Mouse (Mus musculus): ENCODE results near the gene Uimc1.
A peak's percentile ranks its signal among the peaks of the same experiment; 100 is the strongest.
"Not testable (repeated sequence)": the region's sequence is repeated elsewhere in the genome, so short reads cannot be mapped to it uniquely, and the experiment has no call there.

Uimc1 gene

DNA sequence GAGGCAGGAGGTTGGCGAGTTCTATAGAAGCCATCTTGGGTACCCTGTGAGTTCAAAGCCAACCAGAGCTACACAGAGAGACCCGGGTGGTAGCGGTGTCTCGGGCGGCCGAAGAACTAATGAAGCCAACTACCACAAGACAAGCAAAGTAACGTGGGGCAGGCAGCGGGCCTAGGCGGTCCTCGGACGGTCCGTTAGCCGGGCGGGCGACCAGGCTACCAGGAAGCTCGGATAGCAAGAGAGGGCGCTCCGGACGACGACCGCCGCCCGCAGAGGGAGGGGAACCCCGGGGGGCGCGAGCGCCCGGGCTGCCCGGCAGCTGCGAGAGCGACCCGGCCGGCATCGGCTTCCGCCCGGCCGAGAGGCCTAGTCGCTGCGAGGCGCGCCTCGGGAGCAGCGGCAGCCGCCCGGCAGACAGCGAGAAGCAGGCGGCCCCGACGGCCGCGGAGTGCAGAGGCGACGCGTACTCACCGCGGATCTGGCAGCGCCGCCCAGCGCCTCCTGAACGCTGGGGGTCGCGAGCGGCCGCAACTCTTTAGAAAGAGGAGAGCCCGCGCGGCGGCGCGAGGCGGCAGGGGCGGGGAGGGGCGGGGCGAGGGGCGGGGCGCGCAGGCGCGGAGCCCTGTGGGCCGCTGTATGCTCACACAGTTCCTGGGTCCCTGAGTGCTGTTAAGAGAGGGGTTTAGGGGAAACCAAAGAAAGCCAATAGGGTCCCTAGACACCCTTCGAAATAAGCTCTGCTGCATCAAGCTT lies at the start of gene Uimc1:
Gene Uimc1, minus strand, starts transcription at position 575 of the 753 bp plus-strand sequence.
- DNase-seq = peak; percentile 72 to 79

GRCm38 (mm10) chr13:55140271-55140670 lies 40.2 kb upstream of the Uimc1 start:
- no peak for DNase-seq

DNA sequence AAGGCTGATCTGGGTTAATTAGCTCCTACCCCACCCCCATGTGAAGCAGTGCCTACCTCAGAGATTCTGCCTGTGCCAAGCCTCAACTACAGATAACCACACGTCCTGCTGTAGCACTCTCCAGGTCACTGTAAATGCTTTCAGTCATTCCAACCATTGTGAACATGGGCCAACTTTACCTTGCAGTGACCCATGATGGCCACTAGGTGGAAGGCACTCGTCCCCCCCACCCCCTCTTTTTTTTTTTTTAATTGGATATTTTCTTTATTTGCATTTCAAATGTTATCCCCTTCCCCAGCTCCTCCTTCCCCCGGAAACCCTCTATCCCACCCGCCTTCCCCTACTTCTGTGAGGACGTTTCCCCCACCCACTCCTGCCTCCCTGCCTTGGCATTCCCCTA lies 35.3 kb upstream of the Uimc1 start:
- DNase-seq = peak; percentile 13 to 17

DNA sequence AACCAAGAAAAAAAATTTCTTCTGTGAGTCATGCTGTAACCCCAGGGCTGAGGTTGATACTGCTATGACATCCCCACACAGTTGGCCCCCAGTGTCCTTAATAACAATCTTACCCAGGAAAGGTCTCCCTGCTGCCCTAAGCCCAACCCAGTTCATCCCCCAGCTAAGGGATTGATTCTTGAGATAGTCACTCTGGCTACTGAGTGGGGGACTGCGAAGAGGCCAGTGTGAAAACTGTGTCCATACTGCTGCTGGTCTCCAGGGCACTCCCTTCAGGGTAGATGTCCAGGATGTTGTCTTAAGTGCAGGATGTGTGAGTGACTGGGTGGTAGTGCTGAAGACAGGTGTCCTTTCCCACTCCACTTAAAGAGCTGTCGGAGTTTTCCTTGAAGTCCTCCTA lies 33.3 kb upstream of the Uimc1 start, which contains the start of gene Gm17617:
Gene Gm17617, minus strand, starts transcription at position 101 of the 400 bp plus-strand sequence.
- no peak for DNase-seq

DNA sequence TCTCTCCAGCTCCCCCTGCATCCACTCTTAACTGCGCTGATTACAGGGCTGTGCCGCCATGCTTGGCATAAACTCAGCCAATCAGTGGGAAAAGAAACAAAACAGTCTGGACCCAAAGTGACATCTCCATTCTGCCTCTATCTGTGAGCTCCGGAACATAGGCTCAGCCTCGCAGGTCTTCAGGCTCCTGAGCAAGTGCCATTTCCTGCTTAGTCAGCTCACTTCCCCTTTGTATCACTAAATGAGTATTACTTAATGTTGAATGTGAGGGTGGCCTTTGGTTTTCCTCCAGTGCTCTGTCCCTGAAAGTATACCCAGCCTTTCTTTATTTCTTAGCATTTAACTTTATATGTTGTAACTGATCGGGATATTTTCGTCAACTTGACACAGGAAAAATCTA lies 24.8 kb upstream of the Uimc1 start:
- no peak for DNase-seq

GRCm38 (mm10) chr13:55114375-55114774 lies 14.3 kb upstream of the Uimc1 start:
- no peak for DNase-seq

- no peak for DNase-seq
Observed at GRCm38 (mm10) chr13:55107694-55108093, 7.6 kb upstream of the Uimc1 start.

DNA sequence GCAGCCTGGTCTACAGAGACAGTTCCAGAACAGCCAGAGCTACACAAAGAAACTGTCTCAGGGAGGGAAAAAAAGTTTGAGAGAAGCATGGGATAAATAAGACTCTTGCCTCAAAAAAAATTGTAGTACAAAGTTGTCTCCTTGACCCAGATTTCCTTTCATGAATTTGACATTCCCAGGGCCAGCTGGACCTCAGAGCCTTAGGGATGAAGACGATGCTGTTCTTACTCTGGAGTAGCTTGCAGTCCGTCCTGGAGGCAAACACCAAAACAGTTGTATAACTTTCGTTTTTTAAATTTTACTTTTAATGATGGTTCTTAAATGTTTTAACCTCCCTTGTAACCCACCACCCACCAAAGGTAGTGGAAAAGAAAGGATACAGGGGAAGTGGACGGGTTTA lies 7.0 kb upstream of the Uimc1 start:
- DNase-seq = no peak

DNA sequence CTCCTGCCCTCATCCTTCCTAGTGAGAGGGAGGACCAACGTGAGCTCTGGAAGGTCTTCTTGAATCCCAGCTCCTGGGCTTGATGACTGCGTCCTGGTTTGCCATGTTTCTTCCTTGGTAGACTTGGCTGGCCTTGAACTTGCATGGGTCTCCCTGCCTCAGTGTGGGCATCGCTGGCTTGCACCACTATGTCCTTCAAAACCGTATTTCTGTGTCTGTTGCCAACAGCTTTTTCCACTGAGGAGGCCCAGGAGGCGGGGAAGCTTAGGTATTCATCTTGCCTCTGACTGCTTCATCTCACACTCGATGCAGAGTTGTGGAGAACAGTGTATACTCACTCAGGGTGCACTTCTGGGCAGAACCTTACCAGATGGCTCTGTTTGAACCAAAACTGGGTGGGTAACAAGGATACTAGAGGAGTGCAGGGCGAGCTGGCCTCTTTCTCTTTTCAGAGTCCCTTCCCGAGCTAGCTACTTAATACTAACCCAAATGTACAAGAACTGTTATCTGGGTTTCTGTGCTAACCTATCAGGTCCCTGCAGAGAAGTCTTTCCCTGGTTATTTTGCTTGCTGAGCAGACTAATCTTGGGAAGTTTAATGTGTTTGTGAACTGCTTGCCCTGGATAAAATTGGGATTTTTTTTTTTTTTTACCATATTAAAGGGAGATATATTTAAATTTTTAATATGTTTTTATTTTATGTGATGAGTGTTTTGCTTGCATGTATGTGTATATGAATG lies 6.0 kb upstream of the Uimc1 start:
- peak; percentile 21 to 32 for DNase-seq

DNA sequence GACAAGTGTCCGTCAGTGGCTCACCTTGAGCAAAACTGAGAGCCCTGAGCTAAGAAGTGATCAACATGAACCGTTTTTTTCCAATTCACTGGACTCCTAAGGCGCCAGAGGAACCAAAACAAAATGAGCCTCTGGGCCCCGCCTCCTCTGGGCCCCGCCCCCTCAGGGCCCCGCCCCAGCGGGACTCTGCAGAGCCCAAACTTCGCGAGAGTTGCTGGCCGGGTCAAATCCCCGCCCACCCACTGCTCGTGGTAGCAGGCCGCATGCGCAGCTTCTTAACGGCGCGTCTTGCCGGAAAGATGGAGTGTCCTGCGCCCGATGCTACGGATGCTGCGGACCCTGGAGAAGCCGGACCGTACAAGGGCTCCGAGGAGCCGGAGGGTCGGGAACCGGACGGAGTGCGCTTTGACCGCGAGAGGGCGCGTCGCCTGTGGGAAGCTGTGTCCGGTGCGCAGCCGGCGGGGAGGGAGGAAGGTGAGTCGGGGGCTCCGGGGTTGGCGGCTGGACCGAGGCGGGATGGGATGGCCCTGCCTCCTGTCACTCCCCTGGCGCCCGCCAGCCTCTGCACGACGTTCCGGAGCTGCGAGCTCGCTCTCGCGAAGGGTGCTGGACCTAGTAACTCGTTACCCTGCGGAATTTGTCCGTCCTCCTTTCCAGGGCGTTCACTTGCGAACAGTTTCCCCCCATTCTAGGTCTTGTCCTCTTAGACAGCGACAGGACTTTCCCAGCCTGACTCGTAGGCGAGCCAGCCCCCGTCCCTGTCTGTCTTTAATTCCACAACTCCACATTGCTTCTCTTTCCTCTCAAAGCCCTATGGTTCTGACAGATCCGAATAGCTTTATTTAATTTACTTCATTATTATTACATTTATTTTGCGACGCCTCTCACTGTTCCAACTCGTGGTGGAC lies 5.2 kb upstream of the Uimc1 start, which contains the start of gene Zfp346:
Gene Zfp346, plus strand, starts transcription at position 267 of the 908 bp plus-strand sequence.
- DNase-seq = peak; percentile 96 to 97

DNA sequence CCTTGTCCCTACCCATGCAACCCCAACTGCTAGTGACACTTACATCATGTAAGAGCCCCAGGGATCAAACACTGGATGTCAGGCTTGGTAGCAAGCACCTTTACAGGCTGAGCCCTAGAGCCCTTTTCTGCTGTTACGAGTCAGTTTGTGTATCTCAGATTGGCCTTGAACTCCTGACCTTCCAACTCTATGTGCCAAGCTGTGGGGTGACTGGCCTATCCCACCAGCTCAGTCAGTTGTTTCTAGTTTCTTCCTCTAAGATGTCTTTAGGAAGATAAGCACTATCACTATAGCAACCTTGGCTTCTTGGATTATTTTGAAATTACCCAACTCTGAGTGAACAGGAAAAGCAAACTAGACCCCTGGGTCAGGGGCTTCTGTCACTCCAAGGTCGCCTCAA lies 3.3 kb upstream of the Uimc1 start:
- no peak for DNase-seq

DNA sequence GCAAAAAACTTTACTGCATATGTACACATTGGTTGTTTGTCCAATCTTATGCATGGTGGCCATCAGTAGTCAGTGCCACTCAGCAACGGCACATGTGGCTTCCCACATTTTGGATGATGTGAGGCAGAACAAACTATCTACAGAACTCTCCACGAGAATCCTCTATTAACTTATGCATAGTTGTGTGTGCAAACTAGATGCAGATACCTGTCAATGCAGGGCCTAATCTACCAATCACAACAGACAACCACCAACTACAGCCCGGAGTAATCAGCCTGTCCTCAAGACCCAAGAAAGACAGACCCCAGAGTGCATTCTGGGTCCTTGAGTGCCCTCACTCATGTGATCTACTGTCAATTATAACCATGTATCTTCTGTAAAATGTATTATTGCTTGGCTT lies 2.3 kb upstream of the Uimc1 start:
- no peak for DNase-seq

GRCm38 (mm10) chr13:55101627-55102026 lies 1.5 kb upstream of the Uimc1 start:
- no peak for DNase-seq

- DNase-seq = peak in 1 of 2 experiments; percentile 19
Observed at GRCm38 (mm10) chr13:55099066-55099725, 904 bp downstream of the Uimc1 start.

DNA sequence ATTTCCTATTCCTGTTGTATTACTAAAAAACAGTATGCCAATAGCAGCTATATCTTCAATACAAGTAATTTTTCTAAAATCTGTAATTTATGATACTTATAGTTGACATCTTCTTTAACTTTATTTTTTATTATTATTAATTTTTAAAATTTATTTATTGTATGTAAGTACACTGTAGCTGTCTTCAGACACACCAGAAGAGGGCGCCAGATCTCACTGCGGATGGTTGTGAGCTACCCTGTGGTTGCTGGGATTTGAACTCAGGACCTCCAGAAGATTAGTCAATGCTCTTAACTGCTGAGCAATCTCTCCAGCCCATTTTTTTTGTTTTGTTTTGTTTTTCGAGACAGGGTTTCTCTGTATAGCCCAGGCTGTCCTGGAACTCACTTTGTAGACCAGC lies 2.3 kb downstream of the Uimc1 start:
- DNase-seq = not testable (repeated sequence)

DNA sequence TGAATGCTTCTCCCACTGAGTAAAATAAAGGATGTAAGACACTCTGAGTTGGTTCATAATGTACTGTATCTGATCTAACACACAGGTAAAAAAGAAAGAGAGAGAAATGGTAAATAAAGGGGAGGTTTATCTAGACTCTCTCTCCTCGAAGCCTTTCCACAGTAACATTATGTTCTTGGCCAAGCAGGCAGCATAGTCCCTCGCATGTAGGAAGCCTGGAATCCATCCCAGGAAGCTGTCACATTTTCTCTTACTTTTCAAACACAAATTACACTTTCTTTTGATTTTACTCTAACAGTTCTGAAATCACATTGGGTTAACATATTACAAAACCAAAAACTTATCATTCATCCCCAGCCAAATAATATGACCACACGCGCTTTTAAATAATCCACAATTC lies 7.5 kb downstream of the Uimc1 start:
- no peak for DNase-seq

GRCm38 (mm10) chr13:55075597-55075996 lies 24.5 kb downstream of the Uimc1 start:
- DNase-seq = no peak

- peak; percentile 19 to 27 for DNase-seq
Observed at GRCm38 (mm10) chr13:55071322-55071721, 28.8 kb downstream of the Uimc1 start.

DNA sequence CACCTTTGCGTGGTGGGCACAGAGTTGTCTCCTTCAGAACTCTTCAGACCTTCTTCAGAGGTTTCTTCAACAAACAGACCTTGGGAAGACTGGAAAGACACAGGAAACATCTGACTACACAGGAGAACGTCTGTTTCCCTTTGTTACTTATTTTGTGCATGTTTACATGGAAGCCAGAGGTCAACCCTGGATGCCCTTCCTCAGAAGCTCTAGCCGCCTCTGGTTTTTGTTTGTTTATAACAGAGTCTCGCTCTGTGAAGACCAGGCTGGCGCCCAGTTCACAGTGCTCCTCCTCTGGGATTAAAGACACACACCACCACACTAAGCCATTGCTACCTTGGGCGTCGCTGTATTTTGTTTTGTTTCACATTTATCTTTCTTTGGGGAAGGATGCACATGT lies 30.4 kb downstream of the Uimc1 start:
- no peak for DNase-seq

DNA sequence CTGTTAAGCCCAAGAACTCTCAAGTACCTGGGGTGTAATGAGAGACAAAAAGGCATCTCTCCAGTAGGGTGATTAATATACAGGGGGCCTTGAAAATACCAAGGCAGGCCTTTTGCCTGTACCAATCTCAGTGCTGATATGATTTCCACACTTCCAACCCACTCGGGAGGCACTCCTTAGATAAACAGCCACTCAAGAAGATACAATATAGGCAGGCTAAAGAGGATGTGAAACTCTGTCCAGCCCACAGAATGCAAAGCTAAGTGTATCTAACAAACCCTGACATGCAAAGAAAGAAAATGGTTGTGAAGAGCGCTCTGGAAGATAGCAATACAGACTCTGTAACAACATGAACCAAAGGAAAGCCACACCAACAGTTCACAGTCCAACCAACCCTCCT lies 36.8 kb downstream of the Uimc1 start:
- no peak for DNase-seq

GRCm38 (mm10) chr13:55058042-55058441 lies 42.1 kb downstream of the Uimc1 start:
- peak; percentile 7 to 37 for DNase-seq

GRCm38 (mm10) chr13:55047706-55048105 lies 52.4 kb downstream of the Uimc1 start:
- no peak for DNase-seq
